Mouse (Mus musculus) embryonic fibroblast, embryonic 13.5 days (primary cell): ENCODE data around the gene Fcmr.

ENCODE experiments used
- CTCF ChIP-seq: IDR thresholded peaks from 2 replicates; pipeline ENCODE4 v1.5.1; 2011; ENCODE audit warnings: mild to moderate bottlenecking, control low read depth, low read length, moderate library complexity, borderline replicate concordance; ENCODE audit not compliant: insufficient read depth
- POLR2A ChIP-seq: IDR thresholded peaks from 2 replicates; pipeline ENCODE4 v1.6.1; 2011; ENCODE audit warnings: low read depth, mild to moderate bottlenecking, control low read depth, low read length, moderate library complexity

GRCm38 (mm10) chr1:130835161-130835936 lies 30.1 kb upstream of the Fcmr start:
- no peak for TF ChIP-seq CTCF
- TF ChIP-seq POLR2A: no peak
